Mouse (Mus musculus) spleen, postnatal 0 days (tissue): ENCODE results near the gene Hdgfl1. TPM values are rescaled to one million over a fixed set of nuclear protein-coding genes. Genes with fewer than 3 reads are reported as not detected.

Source experiments
- polyA plus RNA-seq: library from polyadenylated mRNA; unstranded; fragments of >200 nt; fragmentation: Nextera tagmentation; extraction: Ambion mirVana; gene quantifications from 2 replicates; pipeline ENCODE4 v1.2.1, GENCODE M21; 2015

The Hdgfl1 gene
- not detected in 2 replicates for polyA plus RNA-seq

GRCm38 (mm10) chr13:26769955-26770354, at the start of gene Hdgfl1:
Hdgfl1 (minus strand) TSS chr13:26770165.

